1 mouse cellular context compared by ENCODE assay signal in genomic region chr7:28185884-28186283, GRCm38 (mm10).
TF ChIP-seq lines count a peak whose summit lies in the region.

No protein-coding gene starts in this region.

TF ChIP-seq in ES-E14, 5 proteins besides CTCF, POLR2A, EP300 and RAD21 (continued from another document):
- TF ChIP-seq HCFC1 (IDR thresholded peaks at IDR 0.05; ENCODE audit: borderline replicate concordance, insufficient read depth, low read length) (no peak), ZNF384 (IDR thresholded peaks at IDR 0.05; ENCODE audit: low read depth, low read length) (no peak)
